Mouse (Mus musculus) frontal cortex, postnatal 25 days (tissue): ENCODE data around the gene Serpinf2.

Experiments used
- DNase-seq, 2 experiments: peaks; one replicate each; pipeline ENCODE4 v3.0.0; 2022; ENCODE audit warnings: low spot score in 2 of 2

Serpinf2 gene

DNA sequence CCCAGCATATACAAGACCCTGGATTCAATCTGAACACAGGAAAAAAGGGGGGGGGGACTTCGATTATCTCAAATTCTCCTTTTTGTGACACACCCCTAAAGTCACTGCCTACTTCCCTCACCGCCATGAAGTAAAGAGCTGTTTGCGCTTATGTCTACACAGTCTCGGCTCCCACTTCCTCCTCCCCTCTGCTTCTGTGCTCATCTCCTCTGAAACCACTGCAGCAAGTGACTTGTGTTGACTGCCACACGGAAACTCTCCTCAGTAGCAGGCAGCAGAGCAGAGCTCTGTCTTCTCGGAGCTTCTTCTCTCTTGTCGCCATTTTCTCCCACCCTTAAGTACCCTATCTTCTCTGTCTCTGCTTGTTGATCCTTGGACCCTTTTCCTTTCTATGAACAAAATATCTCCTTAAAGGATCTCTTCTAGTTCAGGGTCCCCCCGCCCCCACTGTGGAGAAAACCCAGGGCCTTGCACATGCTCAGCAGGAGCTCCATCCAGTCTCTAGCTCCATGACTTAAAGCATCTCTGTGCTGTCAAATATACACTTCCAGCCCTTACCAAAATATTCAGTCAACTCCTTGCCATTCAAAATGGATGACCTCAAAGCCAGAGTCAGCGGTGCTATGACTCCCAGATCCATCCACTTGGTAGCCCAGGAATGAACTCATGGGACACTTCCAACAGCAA, 10.2 kb downstream of the Serpinf2 start:
- no peak for DNase-seq

DNA sequence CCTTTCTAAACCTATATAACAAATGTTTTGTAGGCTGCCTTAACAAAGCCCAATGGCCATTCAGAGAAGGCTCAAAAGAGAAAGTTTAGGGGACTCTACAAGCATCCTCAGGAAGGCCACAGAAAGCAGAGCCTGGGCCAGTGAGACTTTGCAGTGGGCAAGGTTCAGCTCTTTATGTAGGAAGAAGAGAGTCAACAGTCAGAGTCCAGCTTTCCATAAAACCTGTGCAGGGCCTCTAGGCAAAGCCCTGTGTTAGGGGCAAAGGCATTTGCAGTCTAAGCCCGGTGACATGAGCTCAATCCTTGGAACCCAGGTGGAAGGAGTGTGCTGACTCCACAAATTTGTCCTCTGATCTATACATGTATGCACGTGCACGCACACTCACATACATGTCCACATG, 14.9 kb downstream of the Serpinf2 start:
- no peak for DNase-seq

- no peak for DNase-seq
These were observed 15.4 kb downstream of the Serpinf2 start for GRCm38 (mm10) chr11:75424033-75424432.

DNA sequence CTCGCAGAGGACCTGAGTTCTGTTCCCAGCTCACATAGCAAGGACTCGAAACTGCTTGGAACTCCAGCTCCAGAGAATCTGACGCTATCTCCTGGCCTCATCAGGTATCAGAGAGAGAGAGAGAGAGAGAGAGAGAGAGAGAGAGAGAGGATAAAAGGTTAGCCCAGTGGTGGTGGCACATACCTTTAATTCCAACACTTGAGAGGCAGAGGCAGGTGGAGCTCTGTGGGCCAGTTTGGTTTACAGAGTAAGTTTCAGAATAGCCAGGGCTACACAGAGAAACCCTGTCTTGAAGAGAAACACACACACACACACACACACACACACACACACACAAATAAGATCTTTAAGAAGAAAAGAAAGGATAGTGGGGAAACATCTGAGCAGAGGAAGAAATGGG, 16.3 kb downstream of the Serpinf2 start:
- DNase-seq: no peak

DNA sequence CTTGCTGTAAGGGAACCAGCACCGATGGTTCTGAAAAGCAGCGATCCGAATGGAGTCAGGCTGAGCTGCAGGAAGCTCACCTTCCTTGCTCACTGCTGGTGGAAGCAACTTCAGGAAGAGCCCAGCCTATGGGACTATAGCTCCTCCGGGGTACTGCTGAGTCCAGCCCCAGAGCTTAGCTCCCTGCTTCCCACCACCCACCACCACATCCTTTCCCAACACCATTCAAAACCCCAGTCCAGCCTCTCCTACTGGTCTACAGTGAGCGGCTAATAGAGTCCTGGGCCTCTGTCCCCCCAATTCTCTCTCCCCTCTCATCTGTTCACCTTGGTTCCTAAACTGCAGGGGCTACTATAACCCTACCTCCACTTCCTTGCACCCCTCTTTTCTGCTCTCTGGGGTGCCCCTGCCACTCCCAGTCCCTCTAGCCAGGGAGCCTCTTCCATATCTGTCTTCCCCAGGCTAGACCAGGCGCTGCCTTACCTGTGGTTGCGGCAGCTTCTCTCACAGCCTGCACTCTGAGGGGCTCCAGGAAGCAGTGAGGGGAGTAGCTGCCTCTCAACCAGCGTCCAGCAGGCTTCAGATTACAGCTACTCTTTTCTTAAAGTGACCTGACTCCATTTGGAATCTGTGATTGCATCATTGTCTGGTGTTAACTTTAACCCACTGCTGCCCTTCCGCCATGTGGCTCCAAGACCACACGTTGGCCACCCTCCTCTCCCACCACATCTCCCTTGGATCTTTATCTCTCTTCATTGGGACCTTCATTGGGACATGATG, 17.2 kb downstream of the Serpinf2 start, which contains the start of gene Serpinf1:
Serpinf1 (minus strand) TSS at position 689 of the 780 bp plus-strand sequence.
- no peak for DNase-seq

- DNase-seq: no peak
These were observed 17.9 kb downstream of the Serpinf2 start for GRCm38 (mm10) chr11:75421375-75422012.

GRCm38 (mm10) chr11:75420810-75421374, 18.5 kb downstream of the Serpinf2 start:
- no peak for DNase-seq

DNA sequence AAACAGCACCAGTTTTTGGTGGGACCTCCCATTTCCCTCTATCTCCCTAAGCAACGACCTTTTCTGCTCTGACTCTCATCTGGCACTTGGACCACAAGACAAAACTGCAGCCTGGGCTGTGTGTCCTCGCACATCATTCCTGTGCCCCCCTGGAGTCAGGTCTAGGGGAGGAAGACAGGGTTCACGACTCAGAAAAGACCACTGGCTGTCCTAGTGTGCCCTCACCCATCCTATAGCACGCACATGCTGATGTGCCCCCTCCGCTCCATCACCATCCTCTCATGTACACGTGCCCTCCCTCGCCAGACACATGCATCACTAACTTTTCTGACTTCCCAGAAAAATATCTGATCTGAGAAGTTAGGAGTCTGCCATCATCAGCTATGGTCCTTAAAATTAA, 19.4 kb downstream of the Serpinf2 start:
- no peak for DNase-seq

- no peak for DNase-seq
These were observed 23.4 kb downstream of the Serpinf2 start for GRCm38 (mm10) chr11:75415994-75416393.

DNA sequence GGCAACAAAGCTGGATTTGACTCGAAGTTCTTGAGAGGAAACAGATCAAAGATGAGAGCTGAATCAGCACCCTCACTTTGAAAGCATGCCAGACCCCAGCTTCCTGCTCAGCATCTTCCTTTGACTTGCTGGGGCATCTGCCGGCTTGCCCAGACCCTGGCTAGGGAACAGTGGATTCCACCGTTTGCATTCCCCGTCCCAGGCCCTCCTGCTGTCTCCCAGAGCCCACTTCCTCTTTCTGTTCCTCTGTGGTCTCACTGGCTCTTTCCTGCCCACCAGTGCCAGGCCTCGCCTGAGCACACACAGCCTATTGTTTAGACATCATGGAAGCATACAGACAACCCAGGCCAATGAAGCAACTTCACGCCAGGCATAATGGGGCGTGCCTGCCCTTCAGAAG, 24.3 kb downstream of the Serpinf2 start:
- no peak for DNase-seq

DNA sequence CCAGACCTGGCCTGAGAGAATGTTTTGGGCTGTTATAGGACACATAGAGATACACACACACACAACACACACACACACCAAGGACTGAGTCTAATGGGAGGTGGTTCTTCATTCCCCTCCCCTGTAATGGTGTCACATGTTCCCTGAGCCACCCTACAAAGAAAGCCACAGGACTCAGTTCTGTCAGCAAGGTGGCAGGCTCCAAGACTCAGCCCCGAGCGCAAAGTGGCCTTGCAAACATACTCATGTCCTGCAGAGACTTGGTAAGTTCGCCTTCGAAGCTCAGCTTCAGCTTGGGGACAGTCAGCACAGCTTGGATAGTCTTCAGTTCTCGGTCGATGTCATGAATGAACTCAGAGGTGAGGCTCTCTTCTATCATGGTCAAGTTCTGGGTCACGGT, 28.8 kb downstream of the Serpinf2 start:
- DNase-seq: no peak

- no peak for DNase-seq
These were observed 29.5 kb downstream of the Serpinf2 start for GRCm38 (mm10) chr11:75409679-75410575.

GRCm38 (mm10) chr11:75406865-75407264, 32.5 kb downstream of the Serpinf2 start:
- peak in 1 of 2 experiments; percentile 20 for DNase-seq

DNA sequence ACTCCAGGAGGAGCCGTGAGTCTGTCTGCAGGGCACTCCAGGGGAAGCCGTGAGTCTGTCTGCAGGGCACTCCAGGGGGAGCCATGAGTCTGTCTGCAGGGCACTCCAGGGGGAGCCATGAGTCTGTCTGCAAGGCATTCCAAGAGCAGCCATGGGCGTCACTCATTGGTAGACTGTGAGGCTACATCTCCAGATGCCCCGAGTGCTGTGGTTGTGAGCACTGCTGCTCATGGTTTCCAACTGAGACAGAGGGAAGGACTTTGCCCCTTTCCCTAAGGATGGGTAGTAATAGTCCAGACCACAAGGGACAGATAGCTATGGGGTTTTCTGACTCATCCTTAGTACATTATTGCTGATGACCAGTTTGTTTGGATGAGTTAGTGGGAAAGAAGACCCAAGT, 33.3 kb downstream of the Serpinf2 start:
- no peak for DNase-seq

DNA sequence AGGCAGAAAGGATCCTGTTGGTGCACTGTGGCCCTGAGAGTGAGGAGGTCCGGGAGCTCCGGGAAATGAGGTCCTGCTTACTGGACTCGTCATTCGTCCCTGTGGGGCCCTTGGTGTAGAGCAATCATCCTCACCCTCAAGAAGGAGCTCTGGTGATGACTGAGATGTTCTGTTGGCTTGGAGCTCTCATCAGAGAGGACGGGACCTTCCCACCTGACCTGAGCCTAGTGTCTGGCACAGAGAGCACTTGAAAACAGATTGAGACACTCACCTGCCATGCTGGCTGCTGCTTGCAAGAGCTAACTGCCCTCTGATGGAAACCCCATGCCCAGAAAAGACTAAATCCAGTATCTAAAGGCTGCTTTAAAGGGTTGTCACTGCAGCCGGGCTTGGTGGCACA, 34.6 kb downstream of the Serpinf2 start:
- DNase-seq: no peak

- no peak for DNase-seq
These were observed 35.9 kb downstream of the Serpinf2 start for GRCm38 (mm10) chr11:75403301-75404052.

GRCm38 (mm10) chr11:75402271-75402690, 37.1 kb downstream of the Serpinf2 start:
- peak in 1 of 2 experiments; percentile 24 for DNase-seq

DNA sequence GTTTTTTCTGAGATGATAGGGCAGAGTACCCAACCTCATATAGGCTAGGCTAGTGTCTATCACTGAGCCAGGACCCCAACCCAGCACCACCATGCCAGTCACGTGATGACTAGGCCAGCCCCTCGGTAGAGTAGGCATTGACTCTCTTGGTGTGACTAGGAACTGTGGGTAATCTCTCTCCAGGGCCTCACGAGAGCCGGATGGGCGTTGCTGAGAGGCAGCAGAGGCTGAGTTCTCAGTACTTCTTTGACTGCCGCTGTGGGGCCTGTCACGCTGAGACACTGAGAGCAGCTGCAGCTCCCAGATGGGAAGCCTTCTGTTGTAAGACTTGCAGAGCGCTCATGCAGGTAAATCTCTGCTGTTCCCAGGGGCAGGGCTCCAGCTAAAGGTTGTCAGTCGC, 39.3 kb downstream of the Serpinf2 start:
- DNase-seq: no peak

DNA sequence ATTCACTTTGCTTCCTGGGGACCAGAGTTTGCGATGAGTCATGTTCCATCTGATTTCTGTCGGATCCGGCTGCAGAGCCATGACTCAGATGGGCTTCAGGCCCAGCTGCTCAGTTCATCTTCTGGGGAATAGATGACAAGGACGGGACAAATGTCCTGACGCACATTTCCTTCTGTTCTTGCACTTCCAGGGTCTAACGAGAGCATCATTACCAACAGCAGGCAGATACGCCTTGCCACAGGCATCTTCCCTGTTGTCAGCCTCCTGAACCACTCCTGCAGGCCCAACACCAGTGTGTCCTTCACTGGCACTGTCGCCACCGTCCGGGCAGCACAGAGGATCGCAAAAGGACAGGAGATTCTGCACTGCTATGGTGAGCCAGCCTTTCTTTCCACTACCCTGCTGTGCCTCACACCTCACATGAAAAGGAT, 40.0 kb downstream of the Serpinf2 start:
- peak in 1 of 2 experiments; percentile 30 for DNase-seq

DNA sequence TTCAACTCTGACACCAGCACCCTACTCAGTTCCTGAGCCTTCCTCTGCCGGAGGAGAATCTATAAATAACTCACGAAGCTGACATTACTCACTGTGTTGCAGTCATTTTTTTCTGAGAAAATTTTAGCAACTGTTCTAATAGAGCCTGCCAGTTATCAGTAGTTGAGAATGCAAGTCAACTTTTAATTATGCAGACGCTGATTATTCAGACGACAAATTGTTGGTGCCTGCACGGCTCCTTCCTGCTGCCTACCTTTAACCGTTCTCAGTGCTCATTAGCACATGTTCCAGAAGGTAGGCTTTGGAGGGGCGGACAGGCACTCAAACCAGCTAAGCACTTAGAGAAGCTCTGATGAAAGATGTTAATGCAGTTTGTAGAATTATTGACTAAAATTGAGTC, 41.9 kb downstream of the Serpinf2 start:
- DNase-seq: no peak
